Mouse (Mus musculus) brain, embryonic 14.5 days (tissue): Measurements from ENCODE around the gene Chd2. TPM values are rescaled to one million over a fixed set of nuclear protein-coding genes. Genes with fewer than 3 reads are reported as not detected.
A peak's percentile ranks its signal among the peaks of the same experiment; 100 is the strongest.
"Not testable (repeated sequence)": the region's sequence is repeated elsewhere in the genome, so short reads cannot be mapped to it uniquely, and the experiment has no call there.

Experiments used
- DNase-seq: peaks from one replicate; pipeline ENCODE4 v3.0.0-alpha.2; 2011; ENCODE audit warnings: low read depth
- CTCF ChIP-seq: fragments of 200-500 bp; IDR thresholded peaks from 2 replicates; pipeline ENCODE4 v1.5.1; 2012; ENCODE audit warnings: inconsistent platforms, mild to moderate bottlenecking, moderate library complexity, borderline replicate concordance; ENCODE audit not compliant: insufficient read depth, insufficient read length; ENCODE audit errors: extremely low read depth
- POLR2A ChIP-seq: fragments of 200-500 bp; IDR thresholded peaks from 2 replicates; pipeline ENCODE4 v1.6.1; 2012; ENCODE audit warnings: mild to moderate bottlenecking, inconsistent platforms, borderline replicate concordance; ENCODE audit not compliant: poor library complexity, insufficient read depth, insufficient read length, severe bottlenecking; ENCODE audit errors: extremely low read depth
- polyA plus RNA-seq: library from polyadenylated mRNA; depleted of rRNA; stranded (reverse); fragments of >200 nt; gene quantifications from 2 replicates; pipeline ENCODE4 v1.2.3, GENCODE M21; 2012

Gene Chd2
- polyA plus RNA-seq, 1 experiment, result 54.9 TPM

DNA sequence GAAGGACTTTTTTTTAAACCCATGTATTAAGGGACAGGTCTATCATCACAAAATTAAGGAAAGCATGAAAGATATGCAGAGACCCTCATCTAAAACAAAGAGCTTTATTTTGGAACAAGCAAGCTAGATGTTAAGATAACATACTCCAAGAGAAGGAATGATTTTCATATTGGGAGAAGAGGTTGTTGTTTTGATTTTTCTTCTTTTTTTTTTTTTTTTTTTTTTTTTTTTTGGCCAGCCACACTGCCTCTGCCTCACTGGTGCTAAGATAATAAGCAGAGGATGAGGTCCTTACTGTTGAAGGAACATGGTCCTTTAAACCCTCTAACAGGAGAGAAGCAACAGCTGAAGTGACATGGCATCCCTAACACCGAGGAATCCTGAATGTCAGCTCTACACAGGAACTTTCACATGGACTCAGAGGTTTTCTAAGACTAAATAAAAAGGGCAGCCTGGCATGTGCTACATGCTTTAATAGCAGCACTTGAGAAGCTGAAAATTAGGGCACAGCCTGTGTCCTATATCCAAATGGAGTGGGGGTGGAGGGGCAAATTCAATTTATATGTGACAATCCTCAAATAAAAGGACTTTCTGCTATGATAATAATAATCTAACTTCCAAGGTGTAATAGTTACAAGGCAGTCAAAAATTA is 17.9 kb downstream of the Chd2 start:
- no peak for DNase-seq
- TF ChIP-seq CTCF (no peak), POLR2A (no peak)

DNA sequence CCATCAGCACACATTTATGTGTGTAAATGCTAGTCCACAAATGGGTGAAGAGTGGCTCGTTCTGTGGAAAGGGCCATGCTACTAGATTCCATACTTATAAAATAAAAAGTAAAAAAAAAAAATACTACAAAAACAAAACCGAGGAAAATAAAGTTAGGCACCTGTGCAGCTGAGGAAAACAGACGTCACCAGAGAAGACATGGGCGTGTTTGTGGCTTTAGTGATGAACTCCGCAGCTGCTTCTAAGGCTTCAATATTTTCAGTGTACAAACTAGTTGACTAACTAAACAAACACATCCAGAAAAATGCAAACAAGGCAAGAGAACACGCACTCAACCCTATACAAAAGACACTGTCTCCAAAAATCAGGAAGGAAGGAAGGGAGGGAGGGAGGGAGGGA is 18.4 kb downstream of the Chd2 start:
- TF ChIP-seq CTCF (no peak), POLR2A (no peak)
- no peak for DNase-seq

DNA sequence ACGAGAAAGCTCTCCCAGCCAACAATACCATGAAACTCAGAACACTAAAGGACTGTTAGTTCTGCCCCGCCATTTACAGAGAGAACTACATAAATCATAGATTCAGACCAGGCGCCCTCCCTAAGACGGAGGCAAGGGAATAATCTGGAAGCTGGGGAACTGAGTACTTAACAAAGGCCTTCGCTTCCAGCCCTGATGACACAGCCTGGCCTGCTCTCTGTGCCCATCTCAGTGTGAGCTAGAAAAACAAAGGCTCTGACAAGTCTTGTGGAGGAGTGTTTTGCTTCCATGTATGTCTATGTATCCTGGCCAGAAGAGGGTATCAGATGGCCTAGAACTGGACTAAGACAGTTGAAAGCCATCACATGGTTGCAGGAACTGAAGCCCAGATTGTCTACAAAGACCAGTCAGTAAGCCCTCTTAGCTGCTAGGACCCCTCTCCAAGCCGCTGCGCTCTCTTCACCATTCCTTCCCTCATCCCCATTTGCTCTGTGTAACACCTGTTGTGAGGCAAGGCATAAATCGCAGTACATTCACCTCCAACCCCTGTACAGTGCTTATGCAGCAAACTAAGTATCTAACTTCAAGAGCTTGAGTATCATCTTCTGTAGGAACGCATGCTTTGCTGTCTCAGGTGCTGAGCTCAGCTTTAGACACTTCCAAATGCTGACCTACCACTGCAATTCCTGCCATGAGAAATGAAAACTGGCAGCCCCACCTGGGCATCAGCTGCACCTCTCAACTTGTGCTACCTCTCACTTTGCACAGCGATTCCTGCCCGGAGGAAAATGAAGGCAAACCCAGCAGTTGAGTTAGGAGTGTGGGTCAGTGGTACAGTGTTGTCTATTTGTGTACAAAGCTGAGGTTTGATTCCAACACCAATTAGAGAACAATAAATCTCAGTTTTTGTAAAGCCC is 20.1 kb downstream of the Chd2 start:
- DNase-seq, result peak; percentile 46

DNA sequence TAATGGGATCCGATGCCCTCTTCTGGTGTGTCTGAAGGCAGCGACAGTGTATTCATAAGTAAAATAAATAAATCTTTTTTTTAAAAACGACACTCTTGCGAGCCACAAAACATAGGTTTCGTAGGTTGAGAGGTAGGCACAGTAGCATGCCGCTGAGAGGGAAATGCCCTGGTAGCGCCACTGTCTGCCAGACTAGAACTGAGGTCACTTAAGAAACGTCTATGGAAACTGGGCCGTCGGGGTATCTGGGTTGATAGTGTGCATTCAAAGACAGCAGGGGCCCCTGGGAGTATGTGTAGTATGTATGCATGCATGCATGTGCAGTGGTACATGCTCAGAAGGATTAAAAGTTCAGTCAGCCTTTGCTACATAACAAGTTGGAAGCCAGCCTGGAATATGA is 21.4 kb downstream of the Chd2 start:
- DNase-seq, result no peak
- TF ChIP-seq POLR2A (no peak), CTCF (no peak)

More for the DNA sequence above, 20.1 kb downstream of the Chd2 start:
- no peak for TF ChIP-seq CTCF
- TF ChIP-seq POLR2A, result no peak

DNA sequence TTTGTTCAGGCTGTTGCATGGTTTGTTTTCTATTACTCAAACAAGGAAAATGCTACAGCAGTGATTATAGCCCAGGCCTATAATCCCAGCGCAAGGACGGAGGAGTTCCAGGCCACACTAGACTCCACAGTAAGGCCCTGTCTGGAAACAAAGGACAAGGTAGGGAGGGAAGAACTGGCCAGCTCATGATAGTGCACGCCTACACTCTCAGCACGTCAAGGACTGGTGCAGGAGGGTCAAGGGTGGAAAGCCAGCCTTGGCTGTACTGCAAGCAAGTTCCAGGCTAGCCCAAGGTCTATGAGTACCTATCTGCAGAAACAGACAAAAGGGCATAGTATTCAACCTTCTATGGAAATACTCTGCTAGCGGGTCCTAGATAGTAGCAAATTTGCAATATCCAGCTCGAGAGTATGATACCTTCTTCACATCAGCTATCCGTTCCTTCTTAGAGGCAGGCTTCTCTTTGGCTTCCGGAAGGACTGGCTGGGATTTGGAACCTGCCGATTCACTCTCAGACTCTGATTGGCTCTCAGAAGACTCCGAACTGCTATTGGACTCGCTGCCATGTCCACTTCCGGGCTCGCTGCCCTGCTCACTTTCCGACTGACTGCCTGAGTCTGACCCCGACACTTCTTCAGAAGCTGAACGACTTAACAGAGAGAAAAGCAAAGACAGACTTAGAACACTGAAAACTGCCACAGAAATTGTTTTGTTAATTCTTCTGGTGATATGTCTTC is 22.4 kb downstream of the Chd2 start:
- DNase-seq, result no peak
- TF ChIP-seq POLR2A (no peak), CTCF (no peak)

DNA sequence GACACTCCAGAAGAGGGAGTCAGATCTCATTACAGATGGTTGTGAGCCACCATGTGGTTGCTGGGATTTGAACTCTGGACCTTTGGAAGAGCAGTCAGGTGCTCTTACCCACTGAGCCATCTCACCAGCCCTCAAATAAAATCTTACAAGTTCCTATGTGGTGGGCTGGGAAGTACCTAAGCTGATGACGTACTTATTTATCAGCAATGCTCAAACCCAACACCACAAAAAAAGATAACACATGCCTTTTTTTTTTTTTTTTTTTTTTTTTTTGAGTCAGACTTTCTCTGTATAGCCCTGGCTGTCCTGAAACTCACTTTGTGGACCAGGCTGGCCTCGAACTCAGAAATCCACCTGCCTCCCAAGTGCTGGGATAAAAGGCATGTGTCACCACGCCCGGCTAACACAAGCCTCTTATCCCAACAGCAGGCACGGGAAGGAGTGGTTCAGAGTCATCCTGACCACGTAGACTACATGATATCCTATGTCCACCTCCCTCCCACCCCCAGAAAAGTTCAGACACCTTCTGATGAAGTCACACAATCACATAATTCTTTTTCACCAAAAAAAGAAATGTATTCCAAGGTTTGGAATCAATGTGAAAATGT is 23.2 kb downstream of the Chd2 start:
- DNase-seq, result not testable (repeated sequence)

DNA sequence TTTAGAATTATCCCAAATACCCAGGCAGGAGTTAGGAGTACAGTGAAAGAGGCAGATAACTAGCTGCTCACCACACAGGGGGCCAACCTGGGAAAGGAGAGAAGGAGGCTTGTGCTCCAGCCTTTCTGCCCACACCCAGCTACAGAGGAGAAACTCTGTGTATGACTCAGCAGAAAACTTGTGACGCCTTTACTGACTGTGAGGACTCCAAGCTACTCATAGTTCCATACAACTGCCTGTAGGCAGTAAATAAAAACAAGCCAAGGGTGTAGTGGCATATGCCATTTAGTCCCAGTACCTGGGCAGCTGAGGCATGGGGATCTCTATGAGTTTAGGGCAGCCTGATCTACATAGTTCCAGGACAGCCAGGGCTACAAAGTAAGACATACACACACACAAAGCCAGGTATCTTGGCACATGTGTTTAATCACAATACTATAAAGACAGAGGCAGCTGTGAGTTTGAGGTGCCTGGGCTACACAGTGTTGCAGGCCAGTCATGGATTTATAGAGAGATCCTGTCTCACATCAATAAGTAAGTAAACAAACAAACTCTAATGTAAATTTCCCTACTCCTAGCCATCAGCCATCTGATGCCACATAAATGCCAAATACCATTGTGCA is 24.1 kb downstream of the Chd2 start:
- DNase-seq, result no peak
- TF ChIP-seq POLR2A, result no peak

DNA sequence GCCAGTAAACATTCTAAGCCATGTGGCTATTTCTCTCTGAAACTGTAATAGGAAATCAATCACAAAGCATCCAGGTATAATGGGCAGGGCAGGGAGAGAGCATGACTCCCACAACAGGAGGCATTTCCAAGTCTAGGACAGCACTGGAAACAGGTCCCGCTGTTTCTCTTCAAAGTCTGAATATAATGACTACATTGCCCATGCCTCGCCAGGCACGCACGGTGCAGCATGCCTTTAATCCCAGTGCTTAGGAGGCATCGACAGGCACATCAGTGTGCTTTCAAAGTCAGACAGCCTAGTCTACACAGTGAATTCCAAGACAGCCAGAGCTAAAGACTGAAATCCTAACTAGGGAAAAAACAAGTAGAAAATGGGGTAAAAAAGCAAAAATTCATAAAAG is 24.8 kb downstream of the Chd2 start:
- DNase-seq, result peak; percentile 46
- TF ChIP-seq CTCF (no peak), POLR2A (no peak)

DNA sequence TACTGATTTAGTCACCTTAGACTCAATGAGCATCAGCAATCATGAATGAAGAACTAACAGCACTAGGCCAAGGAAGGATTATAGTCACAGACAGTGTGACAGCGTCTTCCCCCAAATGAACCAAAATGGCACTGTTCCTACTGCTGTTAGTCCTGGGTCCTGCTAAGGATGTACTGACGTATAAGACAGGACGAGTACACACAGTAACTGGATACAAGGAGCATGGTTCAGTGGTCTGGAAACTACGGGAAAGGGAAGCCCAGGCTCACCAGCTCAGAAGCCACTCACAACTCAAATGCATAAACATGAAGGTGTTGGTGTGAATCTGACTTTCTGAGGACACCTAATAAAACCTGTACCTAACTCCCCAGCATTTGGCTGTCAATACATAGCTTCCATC is 27.1 kb downstream of the Chd2 start:
- no peak for DNase-seq
- TF ChIP-seq CTCF (no peak), POLR2A (no peak)

DNA sequence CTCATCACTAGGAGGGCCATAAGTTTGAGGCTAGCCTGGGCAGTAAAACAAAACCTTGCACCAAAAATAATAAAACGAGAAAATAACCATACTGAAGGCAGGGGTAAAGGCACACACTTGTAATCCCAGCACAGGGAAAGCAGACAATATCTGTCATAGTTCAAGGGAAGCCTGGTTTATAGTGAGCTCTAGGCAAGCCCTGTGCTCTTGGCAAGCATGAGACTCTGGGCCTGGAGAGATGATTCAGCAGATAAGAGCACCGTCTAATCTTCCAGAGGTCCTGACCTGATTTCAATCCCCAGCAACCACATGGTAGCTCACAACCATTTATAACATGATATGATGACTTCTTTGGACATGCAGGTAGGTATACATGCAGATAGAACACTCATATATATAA is 29.2 kb downstream of the Chd2 start:
- TF ChIP-seq CTCF, result no peak
- no peak for TF ChIP-seq POLR2A
- no peak for DNase-seq

DNA sequence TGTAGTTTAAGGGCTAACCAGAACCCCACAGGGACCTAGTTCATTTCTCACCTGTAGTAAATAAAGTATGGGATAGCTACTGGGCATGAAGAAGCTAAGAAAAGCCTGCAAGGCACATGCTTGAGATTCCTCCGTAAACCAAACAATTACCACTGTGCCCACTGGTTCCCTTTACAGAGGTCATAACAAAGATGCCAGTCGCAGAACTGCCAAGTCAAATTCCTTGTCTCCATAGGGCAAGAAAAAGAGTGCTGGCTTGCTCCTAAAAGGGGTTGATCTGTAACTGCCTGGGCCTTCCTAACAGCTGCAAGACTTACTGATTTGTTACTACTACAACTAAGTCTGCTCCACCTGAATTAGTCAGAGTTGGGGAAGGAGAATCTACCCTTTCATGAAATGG is 32.9 kb downstream of the Chd2 start:
- no peak for DNase-seq
- no peak for TF ChIP-seq CTCF
- no peak for TF ChIP-seq POLR2A
